Mouse (Mus musculus): ENCODE measurements around the gene Acbd4.

Acbd4 gene

GRCm38 (mm10) chr11:103101481-103101865, at the start of gene Acbd4, which contains the start of gene Plcd3:
TSS of gene Acbd4 (plus strand) at chr11:103101682.
TSS of gene Plcd3 (minus strand) at chr11:103101658.
- CTCF ChIA-PET, result interaction anchor here (0.6 to 5.8 kb wide), 34 partner anchors 8 to 1970 kb away, joined by 3 to 87 read pairs (median 10); partner anchors contain the start of genes Hexim1 (in 3 of the 4), C1ql1 (in 2 of the 4), Dcakd (in 1 of the 4) and Hexim2 (in 1 of the 4)
- POLR2A ChIA-PET, result interaction anchor here (0.5 to 21.5 kb wide), 38 partner anchors 8 to 741 kb away, joined by 3 to 1644 read pairs (median 8); partner anchors contain the start of genes Hexim1 (in 4 of the 4), Hexim2 (in 3 of the 4), C1ql1 (in 1 of the 4) and Ccdc103 (in 1 of the 4)

GRCm38 (mm10) chr11:103052078-103052477, 49.4 kb upstream of the Acbd4 start:
- CTCF ChIA-PET, result no interaction called here
- POLR2A ChIA-PET, result interaction anchor here in 3 of 4 experiments (0.6 to 5.7 kb wide), 16 partner anchors 9 to 232 kb away, joined by 3 to 30 read pairs (median 4); partner anchors contain the start of genes Hexim1 (in 2 of the 3) and Kif18b (in 1 of the 3)

- ChIA-PET POLR2A (interaction anchor here in 3 of 4 experiments (0.6 to 5.7 kb wide), 24 partner anchors 8 to 1233 kb away, joined by 3 to 31 read pairs (median 4); partner anchors contain the start of genes Hexim1 (in 2 of the 3) and Dcakd (in 1 of the 3)), CTCF (interaction anchor here (0.6 to 2.6 kb wide), 17 partner anchors 10 to 860 kb away, joined by 3 to 13 read pairs (median 5); no protein-coding TSS in a partner anchor)
These were observed 48.0 kb upstream of the Acbd4 start for GRCm38 (mm10) chr11:103053191-103054076.

- POLR2A ChIA-PET, result interaction anchor here in 3 of 4 experiments (0.6 to 5.7 kb wide), 19 partner anchors 9 to 104 kb away, joined by 3 to 31 read pairs (median 4); partner anchors contain the start of gene Hexim1 (in 3 of the 3)
- CTCF ChIA-PET, result interaction anchor here (0.5 to 2.6 kb wide), 40 partner anchors 9 to 348 kb away, joined by 3 to 13 read pairs (median 4); partner anchors contain the start of genes Dcakd (in 1 of the 4), Map3k14 (in 1 of the 4) and Nmt1 (in 1 of the 4)
These were observed 46.7 kb upstream of the Acbd4 start for GRCm38 (mm10) chr11:103054798-103055197.

- ChIA-PET POLR2A (interaction anchor here in 2 of 4 experiments (1.2 to 5.3 kb wide), 5 partner anchors 11 to 59 kb away, joined by 3 to 24 read pairs (median 5); partner anchors contain the start of gene Hexim1 (in 1 of the 2)), CTCF (interaction anchor here in 1 of 4 experiments (1.0 kb wide), 1 partner anchor 77 kb away, joined by 3 read pairs; no protein-coding TSS in a partner anchor)
These were observed 44.8 kb upstream of the Acbd4 start for GRCm38 (mm10) chr11:103056636-103057035.

GRCm38 (mm10) chr11:103058499-103059085, 42.9 kb upstream of the Acbd4 start:
- POLR2A ChIA-PET, result interaction anchor here in 2 of 4 experiments (0.6 to 5.3 kb wide), 15 partner anchors 9 to 827 kb away, joined by 3 to 24 read pairs (median 4); partner anchors contain the start of genes Dcakd (in 1 of the 2), Hexim1 (in 1 of the 2) and Kif18b (in 1 of the 2)
- CTCF ChIA-PET, result interaction anchor here in 2 of 4 experiments (0.6 to 1.2 kb wide), 6 partner anchors 9 to 100 kb away, joined by 3 to 4 read pairs (median 4); no protein-coding TSS in a partner anchor

GRCm38 (mm10) chr11:103066191-103067050, 35.1 kb upstream of the Acbd4 start:
- CTCF ChIA-PET, result interaction anchor here in 3 of 4 experiments (0.5 to 1.5 kb wide), 5 partner anchors 12 to 75 kb away, joined by 3 to 5 read pairs (median 4); no protein-coding TSS in a partner anchor
- POLR2A ChIA-PET, result interaction anchor here in 3 of 4 experiments (0.6 to 4.3 kb wide), 19 partner anchors 8 to 753 kb away, joined by 3 to 31 read pairs (median 5); partner anchors contain the start of genes Hexim1 (in 2 of the 3), Acbd4 (in 1 of the 3), Hexim2 (in 1 of the 3) and Plcd3 (in 1 of the 3)

- POLR2A ChIA-PET, result interaction anchor here in 3 of 4 experiments (0.6 to 4.3 kb wide), 22 partner anchors 8 to 246 kb away, joined by 3 to 31 read pairs (median 6); partner anchors contain the start of genes Hexim1 (in 3 of the 3), Acbd4 (in 1 of the 3), Dcakd (in 1 of the 3) and Hexim2 (in 1 of the 3)
- CTCF ChIA-PET, result interaction anchor here in 3 of 4 experiments (0.5 to 1.6 kb wide), 6 partner anchors 8 to 74 kb away, joined by 3 to 5 read pairs (median 4); no protein-coding TSS in a partner anchor
These were observed 34.5 kb upstream of the Acbd4 start for GRCm38 (mm10) chr11:103067051-103067361.

GRCm38 (mm10) chr11:103067457-103068001, 34.0 kb upstream of the Acbd4 start:
- POLR2A ChIA-PET, result interaction anchor here (0.6 to 4.3 kb wide), 31 partner anchors 8 to 735 kb away, joined by 3 to 31 read pairs (median 5); partner anchors contain the start of genes Hexim1 (in 3 of the 4), Dcakd (in 2 of the 4), Nmt1 (in 2 of the 4) and Acbd4 (in 1 of the 4)
- CTCF ChIA-PET, result interaction anchor here (0.6 to 1.9 kb wide), 12 partner anchors 8 to 264 kb away, joined by 3 to 6 read pairs (median 3); no protein-coding TSS in a partner anchor

GRCm38 (mm10) chr11:103068272-103068671, 33.2 kb upstream of the Acbd4 start:
- CTCF ChIA-PET, result interaction anchor here (0.5 to 1.9 kb wide), 14 partner anchors 9 to 263 kb away, joined by 3 to 6 read pairs (median 4); no protein-coding TSS in a partner anchor

GRCm38 (mm10) chr11:103068884-103069283, 32.6 kb upstream of the Acbd4 start:
- ChIA-PET CTCF (interaction anchor here (0.5 to 1.9 kb wide), 9 partner anchors 11 to 827 kb away, joined by 3 to 6 read pairs (median 4); no protein-coding TSS in a partner anchor), POLR2A (interaction anchor here (0.6 to 4.3 kb wide), 27 partner anchors 8 to 341 kb away, joined by 3 to 31 read pairs (median 5); partner anchors contain the start of genes Hexim1 (in 3 of the 4) and Hexim2 (in 2 of the 4))

More at GRCm38 (mm10) chr11:103068272-103068671, 33.2 kb upstream of the Acbd4 start:
- POLR2A ChIA-PET, result interaction anchor here (0.6 to 4.3 kb wide), 35 partner anchors 9 to 736 kb away, joined by 3 to 31 read pairs (median 4); partner anchors contain the start of genes Hexim1 (in 3 of the 4), Dcakd (in 2 of the 4), Hexim2 (in 2 of the 4) and Nmt1 (in 2 of the 4)

GRCm38 (mm10) chr11:103069731-103070130, 31.8 kb upstream of the Acbd4 start:
- CTCF ChIA-PET, result interaction anchor here in 2 of 4 experiments (1.5 to 1.9 kb wide), 3 partner anchors 15 to 33 kb away, joined by 5 to 6 read pairs (median 5); no protein-coding TSS in a partner anchor
- POLR2A ChIA-PET, result interaction anchor here in 2 of 4 experiments (0.6 to 4.3 kb wide), 10 partner anchors 7 to 195 kb away, joined by 3 to 31 read pairs (median 8); partner anchors contain the start of gene Hexim1 (in 1 of the 2)

- POLR2A ChIA-PET, result interaction anchor here in 2 of 4 experiments (1.1 to 4.3 kb wide), 7 partner anchors 9 to 34 kb away, joined by 3 to 24 read pairs (median 4); partner anchors contain the start of genes Acbd4 (in 1 of the 2) and Plcd3 (in 1 of the 2)
- CTCF ChIA-PET, result no interaction called here
These were observed 31.1 kb upstream of the Acbd4 start for GRCm38 (mm10) chr11:103070322-103070880.

GRCm38 (mm10) chr11:103073671-103074070, 27.8 kb upstream of the Acbd4 start:
- CTCF ChIA-PET, result no interaction called here

GRCm38 (mm10) chr11:103074121-103074650, 27.3 kb upstream of the Acbd4 start:
- ChIA-PET POLR2A (interaction anchor here in 3 of 4 experiments (0.9 to 2.6 kb wide), 11 partner anchors 7 to 149 kb away, joined by 3 to 15 read pairs (median 5); partner anchors contain the start of genes Acbd4 (in 2 of the 3), Hexim1 (in 2 of the 3), Kif18b (in 1 of the 3) and Plcd3 (in 1 of the 3)), CTCF (interaction anchor here in 1 of 4 experiments (1.1 kb wide), 1 partner anchor 348 kb away, joined by 3 read pairs; no protein-coding TSS in a partner anchor)

More at GRCm38 (mm10) chr11:103073671-103074070, 27.8 kb upstream of the Acbd4 start:
- POLR2A ChIA-PET, result interaction anchor here in 3 of 4 experiments (1.2 to 2.6 kb wide), 5 partner anchors 11 to 148 kb away, joined by 3 to 8 read pairs (median 5); partner anchors contain the start of genes Acbd4 (in 1 of the 3), Hexim1 (in 1 of the 3), Kif18b (in 1 of the 3) and Plcd3 (in 1 of the 3)
